Mouse (Mus musculus) right cerebral cortex, adult 18-20 months (tissue): ENCODE data around the gene Cacnb4.

Experiments
- DNase-seq: peaks from one replicate; pipeline ENCODE4 v3.0.0; 2022; ENCODE audit warnings: mixed read lengths

Cacnb4 gene

DNA sequence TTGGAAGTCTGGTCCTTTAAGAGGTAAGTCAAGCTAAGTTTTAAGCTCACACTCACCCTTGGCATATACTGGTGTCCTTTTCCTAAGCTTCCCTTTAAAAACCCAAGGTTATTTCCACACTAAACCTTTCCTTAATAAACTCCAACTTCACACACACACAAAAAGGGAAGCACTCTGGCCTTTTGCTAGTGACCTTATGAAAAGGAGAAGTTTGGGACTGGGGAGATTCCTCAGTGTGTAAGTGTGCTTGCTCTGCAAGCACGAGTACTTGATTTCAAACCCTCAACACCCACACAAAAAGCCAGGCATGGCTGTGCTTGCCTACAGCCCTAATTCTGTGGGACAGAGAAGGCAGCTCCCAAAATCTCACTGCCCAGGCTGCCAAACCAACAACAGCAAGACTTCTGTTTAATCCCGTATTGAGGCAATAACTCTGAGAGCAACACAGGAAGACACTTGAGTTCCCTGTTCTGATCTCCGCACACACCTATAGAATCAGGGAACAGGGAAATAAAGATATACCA lies 163.7 kb downstream of the Cacnb4 start:
- no peak for DNase-seq

- DNase-seq = no peak
Observed at GRCm38 (mm10) chr2:52512206-52512605, 164.4 kb downstream of the Cacnb4 start.

DNA sequence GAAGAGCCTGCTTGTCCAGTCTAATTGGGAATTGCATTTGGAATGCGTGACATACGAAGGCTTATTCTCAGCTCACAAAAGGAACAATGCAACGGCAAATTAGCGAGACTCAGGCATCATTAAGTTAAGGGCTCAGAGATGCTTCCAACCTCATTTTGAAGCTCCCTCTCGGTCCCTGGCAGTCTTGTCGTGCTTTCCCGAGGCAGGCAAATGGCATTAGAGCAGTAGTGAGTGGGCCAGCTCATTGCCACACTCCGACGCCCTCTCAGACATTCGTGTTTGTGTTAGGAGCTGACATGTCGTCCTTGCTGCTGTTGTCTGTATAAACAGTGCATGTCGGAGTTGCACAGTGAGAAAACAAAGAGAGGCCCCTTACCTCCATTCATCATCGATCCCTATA lies 164.8 kb downstream of the Cacnb4 start:
- DNase-seq = no peak

DNA sequence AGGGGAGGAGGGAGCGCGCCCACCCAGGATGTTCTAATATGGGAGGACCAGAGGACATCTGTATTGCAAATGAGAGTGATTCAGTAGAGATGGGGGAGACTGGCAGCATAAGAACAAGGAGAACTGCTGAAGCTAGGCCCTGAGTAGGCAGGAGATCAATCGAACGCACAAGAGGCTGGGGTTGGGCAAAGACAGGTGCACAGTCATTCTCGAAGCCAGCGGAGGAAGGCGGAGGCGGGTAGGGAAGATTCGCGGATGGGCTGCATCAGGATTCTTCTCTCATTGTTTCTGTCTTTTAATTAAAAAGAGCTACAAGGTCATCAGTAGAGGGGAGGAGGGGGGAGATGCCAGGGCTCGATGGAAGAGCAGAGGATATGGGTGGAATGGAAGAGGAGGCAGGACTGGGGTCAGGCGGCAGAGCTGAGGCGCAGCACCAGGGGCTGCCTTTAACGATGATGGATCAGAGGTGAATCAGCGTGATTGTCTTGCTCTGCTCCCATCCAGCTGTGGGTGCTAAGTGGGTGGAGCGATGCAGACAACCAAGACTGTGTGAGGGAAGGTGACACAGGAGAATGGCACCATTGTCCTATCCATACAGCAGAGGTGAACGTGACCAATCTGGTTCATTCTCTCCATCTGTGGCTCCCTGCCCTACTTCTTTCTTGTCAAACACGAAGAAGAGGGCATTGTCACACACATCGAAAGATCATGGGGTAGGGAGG lies 166.7 kb downstream of the Cacnb4 start:
- peak; percentile 61 for DNase-seq

GRCm38 (mm10) chr2:52505164-52505563 lies 171.5 kb downstream of the Cacnb4 start:
- DNase-seq = no peak

DNA sequence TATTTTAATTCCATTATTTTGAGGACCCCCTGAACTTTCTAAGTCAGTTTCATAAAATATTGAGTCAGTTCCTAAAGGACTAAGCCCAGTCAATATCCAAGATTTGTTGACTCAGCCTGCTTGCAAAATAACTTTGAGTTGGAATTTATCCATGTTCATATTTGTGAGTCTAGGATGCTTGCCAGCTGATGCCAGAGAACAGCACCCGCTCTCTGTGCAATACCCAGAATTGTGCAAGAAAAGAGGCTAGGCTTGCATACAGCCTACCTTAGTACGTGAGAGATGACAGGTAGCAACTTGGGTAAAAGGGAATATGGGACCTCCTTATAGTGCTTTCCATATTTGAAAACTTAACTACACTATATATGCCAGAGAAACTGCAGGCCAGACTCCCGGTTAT lies 171.9 kb downstream of the Cacnb4 start:
- no peak for DNase-seq

- peak; percentile 67 for DNase-seq
Observed at GRCm38 (mm10) chr2:52499849-52500262, 176.8 kb downstream of the Cacnb4 start.

DNA sequence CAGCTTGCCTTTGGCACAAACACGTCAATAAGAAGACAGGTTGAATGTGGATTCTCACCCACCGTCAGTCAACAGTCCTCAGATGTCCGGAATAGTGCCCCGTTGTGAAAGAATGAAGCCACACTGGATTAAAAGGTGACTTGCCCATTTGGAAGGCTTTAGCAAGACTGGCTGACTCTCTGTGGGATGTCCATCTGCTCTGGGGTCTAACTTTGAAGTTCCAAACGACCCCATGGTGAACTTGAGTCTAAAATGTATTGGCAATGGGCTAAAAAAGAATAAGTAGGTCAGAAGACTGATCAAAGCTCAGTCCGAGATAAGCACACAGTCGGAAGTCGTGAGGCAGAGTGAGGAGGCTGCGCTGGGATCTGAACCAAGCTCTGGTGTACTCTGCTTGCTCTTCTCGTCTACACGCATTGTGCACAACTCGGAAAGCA lies 177.5 kb downstream of the Cacnb4 start:
- DNase-seq = no peak

DNA sequence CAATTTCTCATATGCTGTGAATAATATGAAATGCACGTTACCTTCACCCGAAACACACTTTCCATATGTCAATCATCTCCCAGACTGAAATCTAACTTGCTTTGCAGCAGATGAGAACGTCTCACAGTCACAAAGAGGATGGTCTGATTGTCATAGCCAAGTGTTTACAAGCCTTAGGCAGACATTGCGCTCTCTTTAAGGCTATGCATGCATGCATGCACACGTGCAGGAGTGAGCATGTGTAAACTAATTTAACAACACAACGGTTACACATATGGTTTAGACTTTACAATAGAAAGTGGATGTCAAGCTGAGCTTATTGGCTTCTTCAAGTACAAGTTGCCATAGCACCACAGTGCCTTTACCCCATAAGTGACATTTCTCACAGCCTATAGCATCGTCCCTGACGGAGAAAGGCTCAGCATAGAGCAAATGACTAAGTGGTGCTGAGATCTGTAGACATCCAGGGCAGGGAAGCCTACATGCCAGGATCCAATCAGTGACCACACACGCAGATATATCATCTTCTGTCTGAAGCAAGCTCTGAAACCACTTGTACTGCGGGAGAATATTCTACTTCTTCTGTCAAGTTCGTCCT lies 181.4 kb downstream of the Cacnb4 start:
- peak; percentile 33 for DNase-seq

DNA sequence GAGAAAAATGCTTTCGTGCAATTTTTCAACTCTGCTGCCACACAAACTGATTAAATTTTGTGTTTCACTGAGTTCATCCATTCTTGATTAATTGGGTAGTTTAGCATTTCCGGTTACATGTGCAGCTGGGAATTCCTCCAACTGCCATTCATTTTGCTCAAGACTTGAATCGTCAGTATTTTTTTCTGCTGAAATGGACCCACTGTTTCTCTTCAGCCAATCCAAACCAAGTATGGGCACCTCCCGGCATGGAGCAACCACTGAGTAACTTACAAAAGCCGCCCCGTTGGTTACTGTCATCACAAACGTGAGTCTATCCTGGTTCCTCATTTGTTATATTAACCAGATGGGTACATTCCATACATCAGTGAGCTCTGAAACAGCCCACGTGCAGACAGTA lies 182.4 kb downstream of the Cacnb4 start:
- no peak for DNase-seq

GRCm38 (mm10) chr2:52492867-52493266 lies 183.8 kb downstream of the Cacnb4 start:
- no peak for DNase-seq

DNA sequence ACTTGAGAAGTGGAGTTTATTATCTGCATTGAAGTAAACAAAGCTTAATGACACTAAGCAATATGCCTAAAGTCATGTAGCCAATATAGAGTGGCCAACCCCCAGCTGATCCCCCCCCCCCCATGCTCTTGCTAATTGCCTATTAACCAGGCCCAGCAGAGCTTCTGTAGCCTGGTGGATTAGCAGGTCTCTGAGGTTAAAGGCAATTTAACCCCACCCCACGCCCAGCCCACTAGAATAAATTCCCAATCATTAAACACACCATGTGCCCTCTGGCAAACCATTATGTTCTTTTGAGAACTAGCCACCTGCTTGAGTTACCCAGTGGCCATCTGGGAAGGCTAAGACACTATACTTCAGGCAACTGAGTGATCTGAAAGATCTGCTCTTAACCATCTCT lies 186.8 kb downstream of the Cacnb4 start:
- DNase-seq = no peak

DNA sequence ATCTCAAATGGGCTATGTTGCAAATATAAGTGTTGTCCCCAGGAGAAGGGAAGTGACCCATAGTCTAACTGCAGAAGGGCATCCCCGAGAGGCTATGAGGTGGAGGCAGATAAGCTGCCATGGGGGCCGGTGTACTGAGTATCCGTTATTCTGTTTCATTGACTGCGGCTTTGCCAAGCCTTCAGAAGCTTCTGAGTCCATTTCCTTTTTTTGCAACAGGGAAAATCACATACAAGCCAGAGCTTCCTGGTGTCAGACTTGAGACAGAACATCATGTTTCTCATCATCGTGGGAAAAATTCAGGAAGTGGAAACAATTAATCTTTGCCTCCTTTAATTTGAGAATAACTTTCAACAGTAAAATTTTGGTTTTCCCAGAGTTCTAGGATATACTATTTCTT lies 193.1 kb downstream of the Cacnb4 start:
- no peak for DNase-seq

- no peak for DNase-seq
Observed at GRCm38 (mm10) chr2:52480476-52480875, 196.2 kb downstream of the Cacnb4 start.

GRCm38 (mm10) chr2:52478501-52478900 lies 198.1 kb downstream of the Cacnb4 start:
- no peak for DNase-seq

DNA sequence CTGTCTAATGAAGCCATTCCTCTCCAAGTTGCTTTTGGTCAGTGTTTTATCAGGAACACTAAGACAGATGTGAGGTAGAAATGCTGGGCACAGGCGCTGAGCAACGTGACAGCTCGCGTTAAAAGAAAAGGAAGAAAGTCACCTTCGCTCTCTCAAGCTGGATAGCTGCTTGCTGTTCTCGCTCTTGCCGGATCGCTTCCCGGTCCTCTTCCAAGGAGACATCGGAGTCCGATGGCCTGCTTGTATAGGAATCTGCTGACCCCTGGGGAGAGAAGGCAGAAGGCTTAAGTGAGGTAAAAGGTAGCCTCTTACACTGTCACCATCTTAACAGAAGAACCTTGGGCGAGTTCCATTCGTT lies 199.1 kb downstream of the Cacnb4 start:
- no peak for DNase-seq

DNA sequence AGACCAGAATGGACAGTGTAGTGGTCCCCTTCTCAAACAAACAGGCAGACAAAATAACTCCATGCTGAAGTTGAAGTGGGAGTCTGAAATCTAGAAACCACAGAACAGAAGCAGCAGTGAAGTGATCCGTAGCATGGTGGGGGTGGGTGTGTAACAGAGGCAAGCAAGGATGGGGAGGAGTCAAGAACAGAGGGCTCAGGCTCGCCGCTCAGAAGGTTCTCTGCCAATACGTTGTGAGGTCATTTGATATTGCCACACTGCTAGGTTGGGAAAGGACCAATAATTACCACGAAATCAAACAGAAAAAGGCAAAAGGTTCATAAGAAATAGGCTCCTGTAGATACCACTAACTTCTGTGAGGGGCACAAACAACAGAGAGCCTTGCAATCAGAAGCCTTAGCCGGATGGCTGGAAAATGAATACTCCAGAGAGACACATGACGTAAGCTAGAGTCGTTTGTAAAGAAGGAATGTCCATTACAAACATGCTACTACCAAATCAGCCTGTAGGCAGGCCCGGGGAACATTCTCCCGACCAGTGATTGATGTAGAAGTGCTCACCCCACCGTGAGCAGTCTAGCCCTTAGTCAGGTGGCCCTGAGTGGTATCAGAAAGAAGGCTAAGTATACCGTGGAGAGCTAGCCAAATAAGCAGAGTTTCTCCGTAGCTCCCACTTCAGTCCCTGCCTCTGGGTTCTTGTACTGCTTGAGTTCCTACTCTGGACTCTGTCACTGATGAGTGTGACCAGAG lies 199.7 kb downstream of the Cacnb4 start:
- no peak for DNase-seq

- no peak for DNase-seq
Observed at GRCm38 (mm10) chr2:52475854-52476253, 200.8 kb downstream of the Cacnb4 start.

DNA sequence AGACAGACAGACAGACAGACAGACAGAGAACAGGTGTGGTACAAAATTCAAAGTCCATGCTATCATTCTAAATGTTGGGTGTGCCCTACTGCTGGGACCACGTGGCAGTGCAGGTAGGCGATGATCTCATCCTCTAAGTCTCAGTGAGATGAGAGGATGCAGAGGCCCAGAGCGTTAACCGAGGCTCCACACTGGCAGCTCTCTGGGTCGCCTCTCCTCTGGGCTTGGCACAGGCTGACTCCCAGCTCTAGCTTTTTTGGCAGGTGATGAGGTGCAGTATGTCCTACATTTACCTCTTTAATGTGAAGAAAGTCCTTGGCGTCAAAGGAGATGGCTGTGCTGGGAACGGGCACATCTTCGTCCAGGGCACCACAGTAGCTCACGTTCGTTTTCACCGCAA lies 202.1 kb downstream of the Cacnb4 start:
- no peak for DNase-seq

- DNase-seq = peak; percentile 19
Observed at GRCm38 (mm10) chr2:52471545-52472291, 204.9 kb downstream of the Cacnb4 start.

- no peak for DNase-seq
Observed at GRCm38 (mm10) chr2:52470044-52470560, 206.5 kb downstream of the Cacnb4 start.

GRCm38 (mm10) chr2:52467629-52468028 lies 209.0 kb downstream of the Cacnb4 start:
- no peak for DNase-seq
